Mouse (Mus musculus): ENCODE data around the gene Otop1.

Gene Otop1

DNA sequence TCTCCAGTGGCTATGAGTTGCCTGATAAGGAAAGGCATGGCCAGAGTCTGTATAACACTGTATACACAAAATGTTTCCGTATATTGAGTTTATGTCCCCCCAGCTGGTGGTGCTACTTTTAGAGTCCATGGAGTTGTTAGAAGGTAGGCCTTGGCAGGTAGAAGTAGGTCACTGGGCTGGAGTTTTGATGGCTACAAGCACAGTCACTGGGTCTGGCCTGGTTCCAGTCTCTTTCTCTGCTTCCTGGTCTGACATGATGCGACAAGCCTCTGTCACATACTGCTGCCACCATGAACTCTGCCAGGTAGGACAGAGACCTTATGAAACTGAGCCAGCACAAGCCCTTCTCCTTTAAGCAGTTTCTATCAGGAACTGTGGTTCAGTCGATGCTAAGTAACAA is 12.7 kb downstream of the Otop1 start:
- in situ Hi-C loops (cut with MboI; ENCODE audit: unreplicated experiment in 2 of 2) = no loop called here

DNA sequence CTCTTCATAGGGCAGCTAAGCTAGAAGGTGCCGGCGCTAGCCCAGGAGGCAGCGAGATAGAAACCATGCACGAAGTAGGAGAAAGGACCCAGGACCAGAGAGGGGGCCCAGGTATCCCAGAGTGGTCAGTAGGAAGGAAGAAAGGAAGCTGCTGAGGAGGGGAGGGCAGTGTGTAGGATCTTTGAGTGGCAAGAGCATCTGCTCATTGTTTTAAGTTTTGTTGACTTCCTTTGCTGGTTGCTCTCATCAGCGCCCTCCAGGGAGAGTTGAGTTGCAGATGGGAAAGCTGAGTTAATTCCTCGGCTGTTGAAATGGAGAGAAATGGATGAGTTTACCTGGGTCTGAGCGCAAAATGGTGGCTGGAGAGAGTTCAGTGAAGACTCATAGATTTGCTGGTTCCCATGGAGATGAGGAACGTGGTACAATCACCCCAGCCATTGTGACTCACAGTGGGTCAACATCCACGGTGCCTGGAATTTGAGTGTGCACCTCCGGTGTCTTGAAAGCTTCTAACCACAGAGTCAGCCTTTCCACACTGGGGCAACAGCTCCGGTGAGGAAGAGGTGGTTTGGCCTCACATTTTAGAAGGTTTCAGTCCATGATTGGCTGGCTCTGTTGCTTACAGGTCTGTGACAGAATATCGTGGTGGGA is 26.1 kb downstream of the Otop1 start:
- in situ Hi-C loops (cut with MboI; ENCODE audit: unreplicated experiment in 2 of 2) = no loop called here

DNA sequence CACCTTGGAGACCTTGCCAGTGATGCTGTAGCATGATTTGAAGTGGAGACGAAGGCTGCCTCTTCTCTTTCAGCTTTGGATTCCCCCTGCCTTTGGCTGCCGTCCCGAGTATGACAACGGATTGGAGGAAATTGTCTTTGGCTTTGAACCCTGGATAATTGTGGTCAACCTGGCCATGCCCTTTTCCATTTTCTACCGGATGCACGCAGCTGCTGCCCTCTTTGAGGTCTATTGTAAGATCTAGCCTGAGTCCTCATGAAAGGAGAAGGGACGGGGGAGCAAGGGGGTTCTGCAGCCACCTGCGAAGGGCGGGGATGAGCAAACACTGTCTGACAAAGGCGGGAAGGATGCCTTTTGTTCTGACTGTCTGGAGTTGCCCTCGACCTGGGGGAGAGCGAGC is 26.9 kb downstream of the Otop1 start:
- in situ Hi-C loops (cut with MboI; ENCODE audit: unreplicated experiment in 2 of 2) = no loop called here

DNA sequence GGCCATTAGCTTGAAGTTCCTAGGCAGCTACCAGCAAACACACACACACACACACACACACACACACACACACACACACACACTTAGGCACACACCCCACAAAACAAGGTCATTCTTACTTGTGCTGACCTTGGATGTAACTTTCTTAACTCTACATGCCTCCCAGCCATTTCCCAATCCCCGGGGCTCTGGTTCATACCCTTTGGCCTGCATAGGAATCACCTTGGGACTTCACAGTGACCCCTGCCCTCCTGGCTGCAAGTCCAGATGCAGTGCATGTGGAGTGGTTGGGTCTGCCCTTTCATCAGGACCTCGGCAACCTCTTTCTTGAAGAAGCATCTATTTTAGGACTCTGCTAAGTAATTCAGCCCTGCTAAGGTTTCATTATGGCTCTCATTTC is 29.5 kb downstream of the Otop1 start:
- in situ Hi-C loops (cut with MboI; ENCODE audit: unreplicated experiment in 2 of 2) = loop anchor here (5.0 kb wide), 3 partner anchors 162 to 317 kb away; no protein-coding TSS in a partner anchor

DNA sequence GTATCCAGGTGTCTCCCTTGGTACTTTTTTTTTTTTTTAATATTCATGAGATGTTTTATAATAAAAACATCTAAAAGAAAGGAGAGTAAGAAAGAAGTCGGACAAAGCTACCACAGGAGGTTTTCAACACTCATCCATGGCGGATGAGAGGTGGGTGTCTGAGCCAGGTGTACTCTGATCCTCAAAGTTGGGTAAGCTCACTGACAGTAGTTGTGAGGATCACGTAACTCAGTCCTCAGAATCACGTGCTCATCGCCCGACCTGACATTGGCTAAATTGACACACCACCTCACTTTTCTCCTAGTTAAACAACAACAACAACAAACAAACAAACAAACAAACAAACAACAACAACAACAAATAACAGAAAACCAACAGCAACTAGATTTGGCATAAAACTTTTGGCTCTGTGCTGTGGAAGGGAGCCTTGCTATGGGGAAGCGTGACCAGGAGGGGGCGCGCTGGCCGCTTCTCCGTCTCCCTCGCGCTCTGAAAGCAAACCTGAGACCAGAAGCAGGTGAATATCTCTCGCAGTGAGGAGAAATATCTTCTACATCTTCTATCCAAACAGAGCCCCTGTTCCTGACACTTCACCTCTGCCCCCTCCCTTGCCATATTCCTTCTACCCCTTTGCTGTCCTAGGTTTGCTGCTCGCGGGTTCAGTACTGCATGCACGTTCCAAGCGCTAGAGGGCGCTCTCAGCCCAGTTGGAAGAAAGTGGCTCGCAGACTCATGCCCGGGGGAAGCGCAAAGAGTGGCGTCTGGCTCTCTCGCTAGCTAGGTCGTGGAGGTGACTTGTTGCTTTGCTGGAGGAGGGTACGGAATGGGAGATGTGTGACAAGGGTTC is 31.7 kb downstream of the Otop1 start:
- in situ Hi-C loops (cut with MboI; ENCODE audit: unreplicated experiment in 2 of 2) = loop anchor here (5.0 kb wide), 3 partner anchors 160 to 315 kb away; no protein-coding TSS in a partner anchor

DNA sequence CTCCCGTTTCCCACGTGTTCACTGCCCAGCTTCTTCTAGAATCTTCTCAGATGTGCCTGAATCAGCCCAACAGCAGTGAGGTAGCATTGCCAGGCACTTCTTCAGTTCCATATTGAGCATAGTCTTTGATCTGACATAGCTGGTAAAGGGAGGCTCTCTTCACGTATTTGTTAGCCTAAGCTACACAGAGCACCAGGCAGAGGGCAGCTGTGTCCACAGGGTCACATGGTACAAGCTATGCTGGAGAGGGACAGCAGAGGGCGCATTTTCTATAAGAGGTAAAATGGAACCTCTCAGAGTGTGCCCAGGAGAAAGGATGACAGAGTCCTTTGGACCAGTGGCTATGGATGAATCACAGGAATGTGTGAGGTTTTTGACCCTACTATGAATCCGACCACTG is 33.1 kb downstream of the Otop1 start:
- in situ Hi-C loops (cut with MboI; ENCODE audit: unreplicated experiment in 2 of 2) = loop anchor here (5.0 kb wide), 3 partner anchors 158 to 313 kb away; no protein-coding TSS in a partner anchor

DNA sequence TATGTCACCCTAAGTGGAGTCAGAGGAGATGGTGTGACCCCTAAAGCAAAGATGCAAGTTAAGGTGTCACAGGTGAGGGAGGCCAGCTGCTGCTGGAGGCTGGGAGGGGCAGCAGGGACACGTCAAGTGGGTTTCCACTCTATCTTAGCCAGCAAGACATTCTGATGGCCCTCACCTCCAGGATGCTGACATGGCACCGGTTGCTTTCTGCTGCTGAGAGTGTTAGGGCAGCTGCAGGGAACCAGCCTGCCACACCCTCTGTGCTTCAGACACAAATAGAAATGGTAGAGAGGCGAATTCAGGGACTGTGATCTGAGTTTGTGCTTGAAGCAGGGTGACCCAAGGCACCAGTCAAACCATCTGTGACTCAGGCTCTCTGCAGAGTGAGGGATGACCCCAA is 34.0 kb downstream of the Otop1 start:
- in situ Hi-C loops (cut with MboI; ENCODE audit: unreplicated experiment in 2 of 2) = loop anchor here (5.0 kb wide), 3 partner anchors 158 to 313 kb away; no protein-coding TSS in a partner anchor

DNA sequence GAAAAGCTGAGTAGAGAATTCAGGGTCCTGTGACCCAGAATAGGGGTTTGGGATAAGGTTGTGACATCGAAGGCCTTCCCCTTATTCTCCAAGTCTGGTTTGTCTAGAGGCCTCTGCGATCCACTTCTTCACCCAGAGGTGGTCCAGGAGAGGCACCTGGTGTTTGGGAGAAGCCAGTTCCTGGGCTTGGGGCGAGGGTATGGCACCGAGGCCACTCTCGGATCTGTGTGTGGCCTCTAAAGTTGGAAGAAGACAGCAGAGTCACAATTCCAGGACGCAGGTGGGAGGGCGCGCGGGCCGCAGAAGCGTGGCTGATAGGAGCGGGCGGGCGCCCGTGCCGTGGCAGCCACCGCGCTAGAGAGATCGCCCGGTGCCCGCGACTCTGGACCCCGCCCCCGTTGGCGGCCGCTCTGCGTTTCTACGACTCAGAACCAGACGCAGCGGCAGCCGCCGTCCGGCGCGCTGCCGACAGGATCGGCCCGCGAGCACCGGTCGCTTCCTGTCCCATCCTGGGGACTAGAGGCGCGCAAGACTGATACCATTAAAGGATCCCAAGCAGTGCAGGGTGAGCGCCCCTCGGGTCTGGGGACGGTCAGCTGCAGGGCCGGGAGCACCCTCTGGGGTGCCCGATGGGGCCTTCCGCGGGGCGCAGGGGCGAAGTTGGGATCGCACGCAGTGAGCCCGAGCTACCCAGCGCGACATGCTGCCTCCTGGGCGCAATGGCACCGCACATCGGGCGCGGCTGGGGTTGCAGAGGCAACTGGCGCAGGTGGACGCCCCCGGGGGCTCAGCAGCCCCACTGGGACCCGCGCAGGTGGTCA is 43.4 kb downstream of the Otop1 start, which contains the start of gene Drd5:
Gene Drd5 (plus strand): TSS at position 402 of the 821 bp plus-strand sequence.
- in situ Hi-C loops (cut with MboI; ENCODE audit: unreplicated experiment in 2 of 2) = no loop called here

DNA sequence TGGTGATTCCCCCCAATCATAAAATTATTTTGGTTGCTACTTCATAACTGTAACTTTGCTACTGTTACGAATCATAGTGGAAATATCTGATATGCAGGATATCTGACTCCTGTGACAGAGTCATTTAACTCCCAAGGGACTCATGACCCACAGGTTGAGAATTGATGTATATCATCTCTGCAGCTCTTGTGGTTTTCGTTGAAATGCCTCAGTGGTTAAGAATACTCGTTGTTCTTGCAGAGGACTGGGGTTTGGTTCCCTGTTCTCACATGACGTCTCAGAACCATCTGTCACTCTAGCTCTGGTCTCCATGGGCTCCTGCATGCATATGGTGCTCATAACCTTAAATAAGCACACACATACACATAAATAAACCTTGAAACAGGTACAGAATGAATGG is 57.6 kb downstream of the Otop1 start:
- in situ Hi-C loops (cut with MboI; ENCODE audit: unreplicated experiment in 2 of 2) = no loop called here

DNA sequence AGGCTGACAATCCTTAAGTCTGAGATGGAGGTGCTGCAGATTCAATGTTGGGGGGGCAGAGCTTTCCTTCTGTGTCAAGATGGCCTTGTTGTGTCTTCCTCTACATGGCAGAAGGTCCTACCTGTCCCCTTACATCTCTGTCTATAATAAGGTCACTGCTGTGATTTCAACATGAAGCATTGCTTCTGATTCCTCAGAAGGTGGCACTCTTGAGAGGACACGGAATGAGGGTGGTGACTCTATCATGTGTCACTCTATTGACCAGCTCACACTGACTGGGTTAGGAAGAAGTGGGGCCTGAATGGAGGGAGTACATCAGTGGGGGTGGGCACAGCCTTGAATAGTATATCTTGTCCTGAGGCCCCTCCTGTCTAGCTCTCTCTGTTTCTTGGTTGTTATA is 58.8 kb downstream of the Otop1 start:
- in situ Hi-C loops (cut with MboI; ENCODE audit: unreplicated experiment in 2 of 2) = no loop called here

DNA sequence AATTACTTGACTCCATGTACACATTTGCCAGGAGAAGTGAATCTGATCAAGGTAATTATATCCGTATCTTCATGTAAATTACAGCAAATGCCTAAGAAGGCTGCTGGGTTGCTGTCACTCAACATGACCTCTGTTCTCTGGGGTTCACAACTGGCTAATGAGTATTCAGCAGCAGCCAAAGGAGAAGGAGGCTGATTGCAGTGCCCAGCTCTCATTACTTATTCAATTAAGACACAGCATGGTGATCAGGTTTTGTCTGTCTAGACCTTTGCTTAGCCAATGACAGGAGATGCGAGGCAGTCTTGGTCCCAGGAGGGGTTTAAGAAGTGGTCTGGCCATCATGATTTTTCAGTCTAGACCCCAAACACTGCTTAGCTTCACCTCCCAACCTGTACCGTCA is 67.3 kb downstream of the Otop1 start:
- in situ Hi-C loops (cut with MboI; ENCODE audit: unreplicated experiment in 2 of 2) = no loop called here

DNA sequence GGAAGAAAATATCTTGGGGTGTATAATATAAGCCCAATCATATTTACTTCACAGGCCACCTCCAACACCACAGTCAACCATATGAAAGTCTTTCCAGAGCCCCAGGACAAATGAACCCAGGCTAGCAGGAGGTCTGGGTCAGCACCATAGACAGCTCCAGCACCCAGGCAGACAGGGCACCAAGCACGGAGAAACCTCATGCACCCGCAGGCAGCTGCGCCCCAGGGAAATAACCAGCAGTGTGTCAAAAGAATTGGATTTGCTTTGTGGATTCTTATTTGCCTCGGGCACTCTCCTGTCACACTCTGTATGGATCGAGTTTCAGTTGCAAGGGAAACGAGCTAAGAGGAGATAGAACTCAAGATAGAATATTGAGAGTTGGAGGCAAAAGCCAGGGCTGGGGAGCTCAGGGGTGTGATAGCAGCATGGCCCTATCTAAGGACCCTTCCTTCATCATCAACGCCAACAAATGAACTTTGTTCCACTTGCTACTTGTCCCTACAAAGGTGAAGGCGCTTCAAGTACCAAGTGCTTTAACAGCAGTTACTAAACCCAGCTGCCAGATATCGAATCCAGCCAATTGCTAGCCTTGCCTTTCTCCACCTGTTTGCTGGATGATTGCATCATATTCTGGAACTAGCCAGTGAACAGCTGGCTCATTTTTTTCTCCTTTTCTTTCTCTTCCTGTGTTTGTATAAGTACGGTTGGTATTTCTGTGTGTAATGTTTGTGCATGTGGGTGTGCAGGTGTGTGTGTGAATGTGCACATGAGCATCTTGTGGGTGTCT is 71.1 kb downstream of the Otop1 start:
- in situ Hi-C loops (cut with MboI; ENCODE audit: unreplicated experiment in 2 of 2) = no loop called here

DNA sequence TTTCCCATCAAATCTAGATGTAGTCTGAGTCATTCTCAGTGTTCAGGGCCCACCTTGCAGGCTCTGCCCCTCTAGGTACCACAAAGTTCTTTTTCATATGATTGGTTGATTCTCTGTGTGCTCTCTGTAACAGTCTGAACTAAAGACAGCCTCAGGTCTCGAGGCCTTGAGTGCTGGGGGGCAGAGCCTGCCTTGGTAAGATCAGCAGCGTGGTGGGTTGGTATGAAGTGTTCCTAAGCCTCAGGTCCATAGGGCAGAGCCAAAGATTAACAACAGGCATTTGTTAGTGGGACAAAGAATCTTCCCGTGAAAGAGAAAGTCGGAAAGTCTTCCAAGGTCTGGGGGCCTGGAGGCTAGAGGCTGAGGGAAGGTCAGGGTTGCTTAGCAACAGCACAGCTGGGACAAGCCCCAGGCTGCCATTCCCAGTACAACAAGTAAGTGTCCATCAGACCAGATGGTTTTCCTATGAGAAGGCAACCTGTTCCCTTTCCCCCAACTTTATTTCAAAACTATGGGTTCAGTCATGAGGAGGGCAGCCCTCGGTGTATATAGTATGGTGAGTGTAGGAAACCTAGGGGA is 74.7 kb downstream of the Otop1 start:
- in situ Hi-C loops (cut with MboI; ENCODE audit: unreplicated experiment in 2 of 2) = no loop called here

All from v-Abl transformed pro-B cells (cell line).